Mouse (Mus musculus): ENCODE results near the gene Dffa. TPM values are rescaled to one million over a fixed set of nuclear protein-coding genes. Genes with fewer than 3 reads are reported as not detected.
A peak's percentile ranks its signal among the peaks of the same experiment; 100 is the strongest.

Gene Dffa
- polyA plus RNA-seq, 1 experiment from 2014 or later = 29.3 TPM

DNA sequence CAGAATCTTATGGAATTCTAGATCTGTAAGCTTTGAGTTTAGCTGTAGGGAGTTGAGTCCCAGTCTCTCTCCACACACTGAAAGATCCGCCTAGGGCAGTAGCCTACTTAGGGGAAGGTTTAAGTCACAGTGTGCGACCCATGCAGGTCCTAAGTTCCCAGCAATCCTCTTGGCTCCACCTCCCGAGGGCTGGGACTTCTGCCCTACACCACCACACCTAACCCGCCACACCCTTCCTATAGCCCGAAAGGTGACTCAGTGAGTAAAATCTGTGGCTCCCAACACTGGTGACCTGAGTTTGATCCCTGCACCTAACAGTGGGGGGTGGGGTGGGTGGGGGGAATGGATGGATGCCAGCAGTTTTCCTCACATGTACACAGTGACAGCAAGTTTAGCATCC, 19.5 kb downstream of the Dffa start:
- Histone ChIP-seq H3K4me3 (ENCODE audit: low read length) (no peak overlapping the region), H3K27ac (ENCODE audit: low read depth, low read length) (no peak overlapping the region), H3K9ac (ENCODE audit: low read depth, low read length) (no peak overlapping the region), H3K4me1 (ENCODE audit: control insufficient read depth, insufficient read depth, low read length) (no peaks in the 10 kb centered on the region), H3K36me3 (ENCODE audit: control insufficient read depth, insufficient read depth, low read length) (peaks cover 8% of the 10 kb centered on the region), H3K4me2 (replicated peaks; ENCODE audit: low read depth, low read length) (no peak overlapping the region), H3K27me3 (ENCODE audit: control insufficient read depth, insufficient read depth, low read length) (no peaks in the 10 kb centered on the region), H3K9me3 (ENCODE audit: control insufficient read depth, low read length) (no peaks in the 10 kb centered on the region)
- WGBS = 56% methylated on average over 5 of the region's 5 CpGs
- no peak for ATAC-seq (ENCODE audit: low FRiP score, low TSS enrichment)

DNA sequence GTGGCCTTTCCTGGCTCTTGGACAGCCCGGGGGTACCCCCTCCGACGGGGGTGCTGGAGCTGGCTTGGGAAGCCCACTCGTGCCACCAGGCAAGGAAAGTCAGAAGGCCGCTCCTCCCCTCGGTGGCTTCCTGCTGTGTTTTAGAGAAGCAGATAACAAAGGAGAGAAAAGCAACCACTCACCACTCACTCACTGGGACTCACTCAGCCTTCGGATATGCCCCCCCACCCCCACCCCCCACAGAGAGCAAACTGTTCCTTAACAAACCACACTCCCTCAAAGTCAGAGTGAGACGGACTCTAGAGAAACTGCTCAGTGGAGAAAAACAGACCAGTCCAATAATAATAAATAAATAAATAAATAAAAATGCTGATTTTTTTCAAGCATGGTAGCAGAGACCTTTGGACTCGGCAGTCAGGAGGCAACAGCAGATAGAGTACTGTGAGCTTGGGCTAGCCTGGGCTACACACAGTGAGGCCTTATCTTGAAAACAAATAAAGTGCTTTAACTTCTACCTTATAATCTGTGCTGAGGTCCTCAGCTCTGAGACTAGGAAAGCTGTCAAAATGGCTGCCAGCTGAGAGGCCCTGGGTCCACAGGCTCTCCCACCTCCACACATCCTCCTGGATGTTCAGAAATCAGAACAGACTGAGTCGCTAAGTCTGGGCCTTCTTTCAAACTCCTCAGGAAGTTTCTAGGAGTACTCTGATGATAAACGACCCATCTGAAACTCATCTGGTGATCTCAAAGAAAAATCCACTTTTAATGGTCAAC, 21.6 kb downstream of the Dffa start:
- H3K9me3 ChIP-seq (ENCODE audit: control insufficient read depth, low read length) = no peaks in the 10 kb centered on the region
- H3K4me1 ChIP-seq (ENCODE audit: control insufficient read depth, insufficient read depth, low read length) = no peaks in the 10 kb centered on the region
- H3K4me2 ChIP-seq (replicated peaks; ENCODE audit: low read depth, low read length) = no peak overlapping the region
- WGBS = 68% methylated on average over 11 of the region's 11 CpGs
- H3K4me3 ChIP-seq (ENCODE audit: low read length) = no peak overlapping the region
- peak; percentile 45; the same call in 1 of the 2 replicates for ATAC-seq (ENCODE audit: low FRiP score, low TSS enrichment)
- H3K36me3 ChIP-seq (ENCODE audit: control insufficient read depth, insufficient read depth, low read length) = peaks cover 16% of the 10 kb centered on the region
- no peak overlapping the region for H3K9ac ChIP-seq (ENCODE audit: low read depth, low read length)
- H3K27me3 ChIP-seq (ENCODE audit: control insufficient read depth, insufficient read depth, low read length) = no peaks in the 10 kb centered on the region
- H3K27ac ChIP-seq (ENCODE audit: low read depth, low read length) = peak overlapping the region; percentile 2; the same call in 1 of the 2 replicates

DNA sequence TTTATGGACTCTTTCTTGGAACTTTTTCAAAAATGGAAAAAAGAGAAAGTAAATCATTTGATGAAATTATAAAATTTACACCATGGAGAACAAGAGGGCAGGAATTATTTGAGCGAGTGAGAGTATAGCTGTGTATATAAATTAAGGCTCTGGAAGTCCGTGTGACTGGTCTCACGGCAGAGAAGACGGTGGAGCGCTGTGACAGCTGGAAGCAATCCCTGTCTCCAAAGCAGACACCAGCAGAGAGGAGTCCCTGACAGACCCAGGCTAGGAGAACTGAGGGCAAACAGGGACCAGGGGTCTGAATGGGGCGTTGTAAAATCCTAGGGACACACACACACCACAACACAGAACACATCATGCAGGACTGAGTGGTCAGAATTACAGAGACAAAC, 22.2 kb downstream of the Dffa start:
- no peaks in the 10 kb centered on the region for H3K9me3 ChIP-seq (ENCODE audit: control insufficient read depth, low read length)
- ATAC-seq (ENCODE audit: low FRiP score, low TSS enrichment) = peak; percentile 72
- no peak overlapping the region for H3K9ac ChIP-seq (ENCODE audit: low read depth, low read length)
- peaks cover 16% of the 10 kb centered on the region for H3K36me3 ChIP-seq (ENCODE audit: control insufficient read depth, insufficient read depth, low read length)
- H3K4me2 ChIP-seq (replicated peaks; ENCODE audit: low read depth, low read length) = no peak overlapping the region
- 33% methylated on average over 6 of the region's 6 CpGs for WGBS
- H3K4me3 ChIP-seq (ENCODE audit: low read length) = no peak overlapping the region
- H3K27ac ChIP-seq (ENCODE audit: low read depth, low read length) = no peak overlapping the region; the same call in 1 of the 2 replicates
- no peaks in the 10 kb centered on the region for H3K27me3 ChIP-seq (ENCODE audit: control insufficient read depth, insufficient read depth, low read length)
- no peaks in the 10 kb centered on the region for H3K4me1 ChIP-seq (ENCODE audit: control insufficient read depth, insufficient read depth, low read length)

DNA sequence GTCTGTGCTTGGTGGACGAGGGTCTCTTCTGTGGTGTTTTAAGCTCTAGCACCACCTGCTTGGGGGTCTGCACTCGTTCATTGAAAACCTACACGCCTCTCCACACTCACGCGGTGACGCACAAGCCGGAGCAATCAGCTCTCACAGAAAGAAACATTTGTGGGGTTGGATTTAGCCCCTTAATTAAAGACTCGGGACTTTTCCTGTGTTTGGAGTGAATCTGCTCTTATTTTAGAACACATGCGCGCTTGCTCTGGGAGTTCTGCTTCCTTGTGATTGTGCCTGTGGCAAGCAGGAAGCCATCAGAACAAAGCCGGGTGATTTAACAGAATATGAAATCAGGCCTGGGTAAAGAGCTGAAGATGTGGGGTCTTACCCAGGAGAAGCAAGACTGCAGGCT, 22.7 kb downstream of the Dffa start, which contains the start of gene Cort:
Gene Cort (minus strand): TSS at position 101 of the 400 bp plus-strand sequence.
- Histone ChIP-seq H3K27ac (ENCODE audit: low read depth, low read length) (peak within 1 kb of the TSS; percentile 2; the same call in 1 of the 2 replicates), H3K4me2 (replicated peaks; ENCODE audit: low read depth, low read length) (no peak within 1 kb of the TSS), H3K4me1 (ENCODE audit: control insufficient read depth, insufficient read depth, low read length) (no peaks in the 10 kb centered on the region), H3K9me3 (ENCODE audit: control insufficient read depth, low read length) (no peaks in the 10 kb centered on the region), H3K4me3 (ENCODE audit: low read length) (no peak within 1 kb of the TSS), H3K36me3 (ENCODE audit: control insufficient read depth, insufficient read depth, low read length) (peaks cover 16% of the 10 kb centered on the region), H3K27me3 (ENCODE audit: control insufficient read depth, insufficient read depth, low read length) (no peaks in the 10 kb centered on the region), H3K9ac (ENCODE audit: low read depth, low read length) (no peak within 1 kb of the TSS)
- WGBS = 81% methylated on average over 11 of the region's 11 CpGs
- no peak for ATAC-seq (ENCODE audit: low FRiP score, low TSS enrichment)

DNA sequence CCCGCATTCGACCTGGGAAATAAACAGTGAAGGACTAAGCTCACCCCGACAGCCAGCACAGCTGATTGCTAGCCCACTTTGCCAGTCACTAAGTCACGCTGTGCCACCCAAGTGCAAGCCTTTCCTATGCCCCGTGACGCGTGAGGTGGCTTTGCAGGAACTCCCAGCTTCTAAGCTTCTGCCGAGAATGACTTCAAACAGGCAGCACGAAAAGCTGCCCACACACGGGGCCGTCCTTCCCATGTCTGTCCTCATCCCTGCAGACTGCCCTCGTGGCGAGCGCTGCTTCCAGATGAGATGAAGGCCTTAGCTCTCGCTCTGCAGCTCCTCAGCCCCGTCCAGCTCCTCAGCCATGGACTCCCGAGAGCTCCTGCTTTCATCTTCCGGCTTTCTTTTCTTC, 24.5 kb downstream of the Dffa start:
- no peak for ATAC-seq (ENCODE audit: low FRiP score, low TSS enrichment)
- 87% methylated on average over 18 of the region's 18 CpGs for WGBS

DNA sequence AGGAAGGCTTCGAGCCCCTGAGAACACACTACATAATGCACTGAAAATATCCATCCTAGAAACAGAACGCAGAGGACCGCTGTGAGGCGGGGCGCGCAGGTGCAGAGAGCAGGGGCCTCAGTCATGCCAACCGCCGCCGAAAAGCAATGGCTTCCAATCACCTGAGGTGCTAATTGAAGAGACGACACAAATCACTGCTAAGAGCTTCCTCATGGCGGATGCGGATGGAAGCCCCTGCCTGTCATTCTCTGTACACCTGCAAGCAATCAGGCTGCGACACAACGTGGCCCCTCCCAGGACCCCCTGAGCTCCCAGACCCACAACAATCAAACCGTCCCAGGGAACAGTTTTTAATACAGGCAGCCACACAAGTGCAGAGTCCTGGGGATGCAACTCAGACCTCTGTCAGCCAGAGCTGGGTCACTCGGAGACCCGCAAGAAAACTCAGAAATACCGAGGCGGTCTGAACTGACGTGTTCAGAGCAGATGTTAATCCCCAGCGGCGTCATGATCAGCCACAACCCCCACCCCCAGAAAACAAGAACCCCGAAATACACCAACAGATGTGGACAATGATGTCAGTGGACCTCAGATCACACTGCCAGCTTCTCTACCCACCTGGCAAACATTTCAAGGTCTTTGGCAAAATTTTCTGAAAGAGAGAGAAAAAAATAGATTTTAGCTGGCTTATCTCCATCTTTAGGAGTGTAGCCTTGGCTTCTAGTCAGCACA, 27.2 kb downstream of the Dffa start:
- peaks cover 16% of the 10 kb centered on the region for H3K36me3 ChIP-seq (ENCODE audit: control insufficient read depth, insufficient read depth, low read length)
- H3K27ac ChIP-seq (ENCODE audit: low read depth, low read length) = no peak overlapping the region
- H3K27me3 ChIP-seq (ENCODE audit: control insufficient read depth, insufficient read depth, low read length) = no peaks in the 10 kb centered on the region
- ATAC-seq (ENCODE audit: low FRiP score, low TSS enrichment) = no peak
- WGBS = 91% methylated on average over 23 of the region's 23 CpGs
- H3K9me3 ChIP-seq (ENCODE audit: control insufficient read depth, low read length) = no peaks in the 10 kb centered on the region
- no peak overlapping the region for H3K4me3 ChIP-seq (ENCODE audit: low read length)
- H3K9ac ChIP-seq (ENCODE audit: low read depth, low read length) = no peak overlapping the region
- no peak overlapping the region for H3K4me2 ChIP-seq (replicated peaks; ENCODE audit: low read depth, low read length)
- peaks cover under 1% of the 10 kb centered on the region; the same call in 1 of the 2 replicates for H3K4me1 ChIP-seq (ENCODE audit: control insufficient read depth, insufficient read depth, low read length)

More for the DNA sequence above, 24.5 kb downstream of the Dffa start:
- no peaks in the 10 kb centered on the region for H3K27me3 ChIP-seq (ENCODE audit: control insufficient read depth, insufficient read depth, low read length)
- H3K4me3 ChIP-seq (ENCODE audit: low read length) = no peak overlapping the region
- peaks cover 16% of the 10 kb centered on the region for H3K36me3 ChIP-seq (ENCODE audit: control insufficient read depth, insufficient read depth, low read length)
- H3K4me2 ChIP-seq (replicated peaks; ENCODE audit: low read depth, low read length) = no peak overlapping the region
- H3K9ac ChIP-seq (ENCODE audit: low read depth, low read length) = no peak overlapping the region
- no peaks in the 10 kb centered on the region for H3K4me1 ChIP-seq (ENCODE audit: control insufficient read depth, insufficient read depth, low read length)
- H3K9me3 ChIP-seq (ENCODE audit: control insufficient read depth, low read length) = no peaks in the 10 kb centered on the region
- no peak overlapping the region for H3K27ac ChIP-seq (ENCODE audit: low read depth, low read length)

DNA sequence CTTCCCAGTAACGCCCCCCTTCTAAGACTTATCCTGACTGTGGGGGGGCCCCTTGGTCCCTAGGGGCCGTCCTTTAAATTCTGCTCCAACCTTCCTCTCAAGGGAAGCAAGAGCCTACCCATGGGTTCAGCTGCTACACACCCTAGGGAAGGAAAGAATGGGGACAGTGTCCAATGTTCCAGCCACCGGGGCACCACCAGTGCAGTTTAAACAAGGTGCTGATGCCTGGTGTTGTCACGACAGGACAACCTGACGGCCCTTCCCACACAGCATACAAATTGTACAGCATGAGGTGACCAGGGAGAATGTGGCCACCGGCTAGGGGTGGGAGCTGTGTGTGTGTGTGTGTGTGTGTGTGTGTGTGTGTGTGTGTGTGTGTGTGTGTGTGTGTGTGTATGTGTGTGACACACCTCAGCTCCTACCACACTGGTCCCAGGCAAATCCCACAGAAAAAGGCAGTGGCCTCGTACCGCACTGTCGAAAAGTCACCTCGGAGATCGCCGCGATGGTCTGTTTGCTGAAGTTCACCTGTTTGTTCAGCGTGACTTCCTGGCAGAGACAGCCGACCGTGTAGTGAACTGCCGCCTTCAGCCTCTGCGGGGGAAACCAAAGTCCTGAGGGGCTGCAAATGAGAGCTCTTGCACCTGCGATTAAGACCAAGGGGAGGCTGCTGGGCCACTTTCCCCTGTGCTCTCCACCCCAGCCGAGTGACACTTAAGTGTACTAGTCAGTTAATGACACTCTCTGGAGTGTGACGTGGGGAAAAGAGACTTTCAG, 28.0 kb downstream of the Dffa start:
- Histone ChIP-seq H3K4me1 (ENCODE audit: control insufficient read depth, insufficient read depth, low read length) (peaks cover 6% of the 10 kb centered on the region), H3K36me3 (ENCODE audit: control insufficient read depth, insufficient read depth, low read length) (peaks cover 16% of the 10 kb centered on the region), H3K9me3 (ENCODE audit: control insufficient read depth, low read length) (no peaks in the 10 kb centered on the region), H3K9ac (ENCODE audit: low read depth, low read length) (no peak overlapping the region), H3K4me2 (replicated peaks; ENCODE audit: low read depth, low read length) (no peak overlapping the region), H3K27me3 (ENCODE audit: control insufficient read depth, insufficient read depth, low read length) (no peaks in the 10 kb centered on the region), H3K4me3 (ENCODE audit: low read length) (no peak overlapping the region), H3K27ac (ENCODE audit: low read depth, low read length) (no peak overlapping the region)
- 81% methylated on average over 21 of the region's 21 CpGs for WGBS
- ATAC-seq (ENCODE audit: low FRiP score, low TSS enrichment) = no peak

DNA sequence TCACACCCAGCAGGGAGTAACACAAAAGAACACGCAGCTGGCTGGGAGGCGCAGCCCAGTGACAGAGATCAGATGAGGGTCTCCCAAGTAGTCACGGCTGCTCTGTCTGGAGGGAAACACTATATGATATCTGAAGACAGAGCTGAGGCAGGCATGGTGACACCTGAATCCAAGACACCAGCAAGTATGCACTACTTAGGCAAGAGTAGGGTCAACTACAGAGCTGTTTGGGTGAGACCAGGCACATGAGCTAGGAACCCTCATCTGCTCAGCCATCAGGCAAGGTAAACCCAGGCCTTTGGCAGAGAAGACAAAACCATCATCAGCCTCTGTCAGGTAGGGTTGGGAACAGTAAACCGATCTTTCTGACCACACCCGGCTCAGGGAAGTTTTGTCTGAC, 29.4 kb downstream of the Dffa start:
- no peak overlapping the region for H3K4me2 ChIP-seq (replicated peaks; ENCODE audit: low read depth, low read length)

More for the DNA sequence above, 29.4 kb downstream of the Dffa start:
- H3K4me1 ChIP-seq (ENCODE audit: control insufficient read depth, insufficient read depth, low read length) = peaks cover 6% of the 10 kb centered on the region
- H3K9me3 ChIP-seq (ENCODE audit: control insufficient read depth, low read length) = no peaks in the 10 kb centered on the region
- no peak overlapping the region for H3K27ac ChIP-seq (ENCODE audit: low read depth, low read length)
- H3K9ac ChIP-seq (ENCODE audit: low read depth, low read length) = no peak overlapping the region
- ATAC-seq (ENCODE audit: low FRiP score, low TSS enrichment) = no peak
- 75% methylated on average over 5 of the region's 5 CpGs for WGBS
- no peaks in the 10 kb centered on the region for H3K27me3 ChIP-seq (ENCODE audit: control insufficient read depth, insufficient read depth, low read length)
- H3K36me3 ChIP-seq (ENCODE audit: control insufficient read depth, insufficient read depth, low read length) = peaks cover 9% of the 10 kb centered on the region
- no peak overlapping the region for H3K4me3 ChIP-seq (ENCODE audit: low read length)
